Mouse (Mus musculus) ES-Bruce4 (cell line): ENCODE data around the gene Gpr149. TPM values are rescaled to one million over a fixed set of nuclear protein-coding genes. Genes with fewer than 3 reads are reported as not detected.
A peak's percentile ranks its signal among the peaks of the same experiment; 100 is the strongest.

ENCODE experiments used
- H3K27ac ChIP-seq: 2 replicates; pipeline ENCODE4 v1.5.1; 2012; ENCODE audit warnings: low read length, inconsistent platforms; ENCODE audit not compliant: insufficient read depth
- H3K27me3 ChIP-seq: 2 replicates; pipeline ENCODE4 v1.6.1; 2012; ENCODE audit warnings: mild to moderate bottlenecking, low read length, inconsistent platforms; ENCODE audit not compliant: control insufficient read depth, poor library complexity, insufficient read depth, severe bottlenecking
- H3K36me3 ChIP-seq: 2 replicates; pipeline ENCODE4 v1.6.1; 2012; ENCODE audit warnings: inconsistent platforms, mild to moderate bottlenecking, low read length, moderate library complexity; ENCODE audit not compliant: control insufficient read depth, poor library complexity, insufficient read depth, severe bottlenecking
- H3K4me1 ChIP-seq: one replicate; pipeline ENCODE4 v1.8.1; 2011; ENCODE audit warnings: low read length; ENCODE audit not compliant: control insufficient read depth, insufficient read depth
- H3K4me3 ChIP-seq: 2 replicates; pipeline ENCODE4 v1.5.1; 2011; ENCODE audit warnings: low read depth, mild to moderate bottlenecking, low read length
- H3K9ac ChIP-seq: 2 replicates; pipeline ENCODE4 v1.6.1; 2012; ENCODE audit warnings: low read depth, mild to moderate bottlenecking, inconsistent platforms; ENCODE audit not compliant: poor library complexity, severe bottlenecking
- H3K9me3 ChIP-seq: replicated peaks from 2 replicates; pipeline ENCODE4 v1.6.1; 2012; ENCODE audit warnings: mild to moderate bottlenecking, low read length, inconsistent platforms; ENCODE audit not compliant: control insufficient read depth, poor library complexity, insufficient read depth, severe bottlenecking
- CTCF ChIP-seq: IDR thresholded peaks from one replicate; pipeline ENCODE4 v1.8.1; 2011; ENCODE audit warnings: low read depth, low read length
- EP300 ChIP-seq: IDR thresholded peaks from 2 replicates; pipeline ENCODE4 v1.6.1; 2011; ENCODE audit warnings: low read depth, low read length; ENCODE audit not compliant: insufficient read depth
- POLR2A ChIP-seq: IDR thresholded peaks from one replicate; pipeline ENCODE4 v1.8.1; 2011; ENCODE audit warnings: low read length; ENCODE audit not compliant: insufficient read depth
- polyA plus RNA-seq: library from polyadenylated mRNA; stranded (reverse); fragments of >200 nt; gene quantifications from 2 replicates; pipeline ENCODE4 v1.2.4, GENCODE M21; 2011; ENCODE audit warnings: low read depth; ENCODE audit not compliant: missing spikeins, insufficient read depth, insufficient read length

Gene Gpr149
- polyA plus RNA-seq, 1 experiment, result not detected

DNA sequence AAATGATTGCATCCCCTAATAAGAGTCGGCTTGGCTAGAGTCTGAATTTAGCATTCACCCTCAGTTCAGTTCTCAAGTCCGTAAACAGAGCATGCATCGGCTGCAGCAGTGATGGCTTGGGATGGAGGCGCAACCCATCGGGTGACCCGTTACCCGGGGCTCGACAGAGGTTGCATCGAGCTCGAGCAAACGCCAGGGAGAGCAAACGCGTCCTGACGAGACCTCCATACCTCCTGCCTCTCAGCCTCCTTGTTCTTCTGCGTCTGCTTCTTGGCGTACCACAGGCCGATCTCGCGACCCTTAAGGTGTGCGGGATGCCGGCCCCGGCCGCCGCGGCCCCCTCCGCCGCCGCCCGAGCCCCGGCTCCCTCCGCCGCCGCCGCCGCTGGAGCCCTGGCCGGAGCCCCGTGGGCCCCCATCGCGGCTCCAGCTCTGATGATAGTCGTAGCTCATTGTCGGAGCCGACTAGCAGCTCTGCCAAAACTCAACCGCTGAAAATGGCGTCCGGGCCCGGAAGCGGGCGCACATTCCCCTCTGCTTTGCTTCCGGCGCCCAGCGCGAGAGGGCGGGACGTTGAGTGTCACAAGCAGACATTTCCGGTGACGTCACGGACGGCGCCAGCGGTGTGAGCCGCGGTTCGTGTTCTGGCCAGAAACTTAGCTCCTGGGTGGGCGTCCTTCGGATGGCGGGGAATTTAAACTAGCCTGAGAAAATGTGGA, 98.3 kb downstream of the Gpr149 start, which contains the start of gene Dhx36:
Gene Dhx36, minus strand, starts transcription at position 517 of the 718 bp plus-strand sequence.
- Histone ChIP-seq H3K4me1 (no peaks in the 10 kb centered on the region), H3K9me3 (no peaks in the 10 kb centered on the region), H3K27ac (no peak within 1 kb of the TSS), H3K4me3 (peak within 1 kb of the TSS; percentile 88), H3K27me3 (no peaks in the 10 kb centered on the region), H3K9ac (peak within 1 kb of the TSS; percentile 96), H3K36me3 (peaks cover 3% of the 10 kb centered on the region)
- TF ChIP-seq EP300 (no peak), POLR2A (peak; percentile 37)

DNA sequence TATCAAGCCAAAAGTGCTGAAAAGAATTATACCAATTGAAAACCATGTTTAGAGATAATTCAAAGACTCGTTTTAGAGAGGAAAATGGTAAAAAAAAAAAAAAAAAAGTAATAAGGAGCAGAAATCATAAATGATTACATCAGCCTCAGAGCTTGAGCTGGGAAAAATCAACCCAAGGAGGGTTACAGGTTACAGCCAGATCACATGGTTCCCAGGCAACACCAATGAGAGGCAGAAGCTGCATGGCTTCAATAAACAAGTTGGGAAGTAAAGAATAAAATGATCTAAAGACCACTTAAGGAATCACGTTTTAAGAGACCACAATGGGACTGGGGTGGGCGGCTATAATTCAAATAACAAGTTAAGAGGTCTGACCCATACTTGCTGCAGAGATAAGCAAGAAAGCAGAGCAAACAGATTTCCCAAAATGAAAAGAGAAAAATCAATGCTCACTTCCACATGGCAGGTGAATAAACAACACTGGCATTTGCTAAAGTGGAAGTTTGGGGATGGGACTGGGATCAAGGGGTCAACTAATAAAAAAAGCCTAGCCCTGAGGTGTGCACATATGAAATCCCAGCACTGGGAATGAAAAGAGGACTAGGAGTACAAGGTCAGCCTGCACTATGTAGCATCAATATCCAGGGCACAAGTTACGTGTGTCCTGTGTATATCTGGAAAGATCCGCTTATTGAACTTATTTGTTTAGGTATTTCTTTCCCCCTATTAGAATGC, 99.6 kb downstream of the Gpr149 start:
- Histone ChIP-seq H3K9me3 (no peaks in the 10 kb centered on the region), H3K27ac (no peak overlapping the region), H3K9ac (peak overlapping the region; percentile 81), H3K36me3 (peaks cover 13% of the 10 kb centered on the region), H3K27me3 (no peaks in the 10 kb centered on the region), H3K4me1 (no peaks in the 10 kb centered on the region), H3K4me3 (no peak overlapping the region)
- TF ChIP-seq POLR2A (no peak), CTCF (no peak), EP300 (no peak)

DNA sequence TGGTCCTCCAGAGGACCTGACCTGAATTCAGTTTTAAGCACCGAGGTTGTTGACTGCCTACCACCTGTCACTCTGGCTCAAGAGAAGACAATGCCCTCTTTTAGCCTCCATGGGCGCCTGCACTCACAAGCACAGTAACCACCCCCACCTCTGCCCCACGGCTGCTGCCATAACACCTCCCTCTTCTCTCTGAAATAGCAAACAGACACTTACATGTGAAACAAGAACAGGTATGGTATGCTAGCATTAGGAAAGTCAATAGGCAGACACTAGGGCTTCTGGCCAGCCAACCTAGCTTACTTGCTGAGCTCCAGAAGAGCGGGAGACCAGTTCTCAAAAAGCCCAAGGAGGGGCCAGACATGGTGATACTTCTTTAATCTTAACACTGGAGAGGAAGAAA, 105.6 kb downstream of the Gpr149 start:
- no peaks in the 10 kb centered on the region for H3K9me3 ChIP-seq
- H3K36me3 ChIP-seq, result peaks cover 35% of the 10 kb centered on the region
- H3K27ac ChIP-seq, result no peak overlapping the region
- no peaks in the 10 kb centered on the region for H3K4me1 ChIP-seq
- no peak overlapping the region for H3K9ac ChIP-seq
- H3K27me3 ChIP-seq, result no peaks in the 10 kb centered on the region
- no peak overlapping the region for H3K4me3 ChIP-seq
- TF ChIP-seq POLR2A (no peak), CTCF (no peak), EP300 (no peak)

DNA sequence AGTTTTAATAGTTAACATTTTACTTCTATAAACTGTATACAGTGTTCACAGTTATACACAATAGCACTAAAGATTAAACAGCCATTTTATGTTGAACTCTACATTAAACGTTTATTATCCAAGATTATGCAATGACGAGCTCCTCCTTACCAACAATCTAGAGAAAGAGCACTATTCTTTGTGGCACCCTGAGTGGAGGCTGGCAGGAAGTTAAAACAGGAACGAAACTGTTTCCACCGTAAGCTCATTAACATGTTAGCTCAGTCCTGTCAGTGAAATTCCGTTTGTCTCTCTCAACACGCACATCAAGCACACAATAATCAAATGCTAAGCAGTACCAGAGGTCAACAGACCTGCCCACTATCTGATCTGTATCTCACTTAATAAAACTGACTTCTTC, 112.4 kb downstream of the Gpr149 start:
- no peak for TF ChIP-seq CTCF
- TF ChIP-seq POLR2A, result no peak
- no peak for TF ChIP-seq EP300
- H3K4me1 ChIP-seq, result no peaks in the 10 kb centered on the region
- H3K9me3 ChIP-seq, result no peaks in the 10 kb centered on the region
- no peak overlapping the region for H3K4me3 ChIP-seq
- no peak overlapping the region for H3K27ac ChIP-seq
- H3K27me3 ChIP-seq, result no peaks in the 10 kb centered on the region
- H3K36me3 ChIP-seq, result peaks cover 38% of the 10 kb centered on the region
- no peak overlapping the region for H3K9ac ChIP-seq

DNA sequence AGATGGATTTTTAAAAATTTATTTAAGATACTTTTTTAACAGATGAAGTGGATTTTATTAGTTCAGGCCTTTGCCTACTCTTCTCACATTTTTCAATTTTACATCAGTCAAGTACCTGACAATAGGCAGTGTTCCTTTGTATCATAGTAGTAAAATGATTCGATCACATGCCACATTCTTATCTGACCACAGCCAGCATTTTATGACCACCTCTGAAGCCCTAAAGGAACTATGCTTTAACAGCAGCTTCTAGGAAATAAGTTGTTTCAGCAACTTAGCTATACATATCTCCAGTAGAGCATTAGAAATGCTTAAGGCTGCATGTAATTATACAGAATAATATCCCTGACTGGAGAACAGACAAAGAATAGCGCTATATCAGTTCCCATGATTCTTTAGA, 120.6 kb downstream of the Gpr149 start:
- no peak for TF ChIP-seq POLR2A
- TF ChIP-seq CTCF, result no peak
- TF ChIP-seq EP300, result no peak
- Histone ChIP-seq H3K9ac (no peak overlapping the region), H3K27me3 (no peaks in the 10 kb centered on the region), H3K4me3 (no peak overlapping the region), H3K4me1 (no peaks in the 10 kb centered on the region), H3K27ac (no peak overlapping the region), H3K36me3 (peaks cover 15% of the 10 kb centered on the region), H3K9me3 (no peaks in the 10 kb centered on the region)

Other genes starting within 250 kb of the Gpr149 start
- 65.1 and 67.3 TPM in 2 replicates for gene Dhx36, start 98.1 kb downstream of the Gpr149 start, polyA plus RNA-seq